Mouse (Mus musculus): Measurements from ENCODE around the gene Tmem208. TPM values are rescaled to one million over a fixed set of nuclear protein-coding genes. Genes with fewer than 3 reads are reported as not detected.
A peak's percentile ranks its signal among the peaks of the same experiment; 100 is the strongest.

The Tmem208 gene
- polyA plus RNA-seq, 1 experiment from 2014 or later = 101 TPM

MicroRNAs within 50 kb of the gene (microRNA counts, 519-probe panel; counts per million panel counts)
- not detected for microRNA mmu-miR-328

Small RNA genes within 50 kb of the gene (microRNA-seq; reads per million reads assigned to microRNA genes)
- gene Gm27320 = not detected
- 251 reads per million, percentile 61 among the genes with 10 or more reads in this experiment for gene Mir328

Other genes with a start within 250 kb of the Tmem208 start
- gene Ces3b, start 242.6 kb upstream of the Tmem208 start, polyA plus RNA-seq (2016; fragmentation: Nextera tagmentation; extraction: Ambion mirVana) = 0.15 TPM in 1 of 2 replicates, not detected in the other
- not detected in 2 replicates for gene Ces4a, start 194.6 kb upstream of the Tmem208 start, polyA plus RNA-seq (2016; fragmentation: Nextera tagmentation; extraction: Ambion mirVana)
- 47.5 and 59.6 TPM in 2 replicates for gene Cbfb, start 155.7 kb upstream of the Tmem208 start, polyA plus RNA-seq (2016; fragmentation: Nextera tagmentation; extraction: Ambion mirVana)
- gene D230025D16Rik, start 101.2 kb upstream of the Tmem208 start, polyA plus RNA-seq (2016; fragmentation: Nextera tagmentation; extraction: Ambion mirVana) = 19.3 and 20.7 TPM in 2 replicates
- gene B3gnt9, start 71.2 kb upstream of the Tmem208 start, polyA plus RNA-seq (2016; fragmentation: Nextera tagmentation; extraction: Ambion mirVana) = 7.6 and 8.1 TPM in 2 replicates
- gene Tradd, start 61.7 kb upstream of the Tmem208 start, polyA plus RNA-seq (2016; fragmentation: Nextera tagmentation; extraction: Ambion mirVana) = 19.0 and 19.4 TPM in 2 replicates
- 2.0 and 2.4 TPM in 2 replicates for gene Fbxl8, start 61.7 kb upstream of the Tmem208 start, polyA plus RNA-seq (2016; fragmentation: Nextera tagmentation; extraction: Ambion mirVana)
- 0.16 TPM in 1 of 2 replicates, not detected in the other for gene Hsf4, start 56.6 kb upstream of the Tmem208 start, polyA plus RNA-seq (2016; fragmentation: Nextera tagmentation; extraction: Ambion mirVana)
- gene Nol3, start 50.2 kb upstream of the Tmem208 start, polyA plus RNA-seq (2016; fragmentation: Nextera tagmentation; extraction: Ambion mirVana) = 1.2 and 1.3 TPM in 2 replicates
- 7.4 and 8.6 TPM in 2 replicates for gene 4931428F04Rik, start 36.5 kb upstream of the Tmem208 start, polyA plus RNA-seq (2016; fragmentation: Nextera tagmentation; extraction: Ambion mirVana)
- gene Exoc3l, start 30.3 kb upstream of the Tmem208 start, polyA plus RNA-seq (2016; fragmentation: Nextera tagmentation; extraction: Ambion mirVana) = 16.7 and 18.9 TPM in 2 replicates
- 91.4 and 114 TPM in 2 replicates for gene E2f4, start 28.7 kb upstream of the Tmem208 start, polyA plus RNA-seq (2016; fragmentation: Nextera tagmentation; extraction: Ambion mirVana)
- 3.9 and 4.4 TPM in 2 replicates for gene Elmo3, start 20.8 kb upstream of the Tmem208 start, polyA plus RNA-seq (2016; fragmentation: Nextera tagmentation; extraction: Ambion mirVana)
- gene Lrrc29, start 76 bp upstream of the Tmem208 start, polyA plus RNA-seq (2016; fragmentation: Nextera tagmentation; extraction: Ambion mirVana) = 1.5 and 1.9 TPM in 2 replicates
- gene Fhod1, start 21.6 kb downstream of the Tmem208 start, polyA plus RNA-seq (2016; fragmentation: Nextera tagmentation; extraction: Ambion mirVana) = 2.1 and 3.0 TPM in 2 replicates
- gene Slc9a5, start 22.5 kb downstream of the Tmem208 start, polyA plus RNA-seq (2016; fragmentation: Nextera tagmentation; extraction: Ambion mirVana) = 1.8 and 2.4 TPM in 2 replicates
- gene Plekhg4, start 46.9 kb downstream of the Tmem208 start, polyA plus RNA-seq (2016; fragmentation: Nextera tagmentation; extraction: Ambion mirVana) = 0.12 and 0.44 TPM in 2 replicates
- gene Kctd19, start 87.1 kb downstream of the Tmem208 start, polyA plus RNA-seq (2016; fragmentation: Nextera tagmentation; extraction: Ambion mirVana) = not detected in 2 replicates
- gene Lrrc36, start 87.2 kb downstream of the Tmem208 start, polyA plus RNA-seq (2016; fragmentation: Nextera tagmentation; extraction: Ambion mirVana) = 0.09 TPM in 1 of 2 replicates, not detected in the other
- gene Tppp3, start 145.2 kb downstream of the Tmem208 start, polyA plus RNA-seq (2016; fragmentation: Nextera tagmentation; extraction: Ambion mirVana) = 25.5 and 28.4 TPM in 2 replicates
- gene Zdhhc1, start 170.5 kb downstream of the Tmem208 start, polyA plus RNA-seq (2016; fragmentation: Nextera tagmentation; extraction: Ambion mirVana) = 16.1 and 21.6 TPM in 2 replicates
- 14.8 and 37.5 TPM in 2 replicates for gene Hsd11b2, start 192.4 kb downstream of the Tmem208 start, polyA plus RNA-seq (2016; fragmentation: Nextera tagmentation; extraction: Ambion mirVana)
- 69.7 and 70.6 TPM in 2 replicates for gene Atp6v0d1, start 239.7 kb downstream of the Tmem208 start, polyA plus RNA-seq (2016; fragmentation: Nextera tagmentation; extraction: Ambion mirVana)